17 mouse cellular contexts compared by ENCODE assay signal in the genomic region with DNA sequence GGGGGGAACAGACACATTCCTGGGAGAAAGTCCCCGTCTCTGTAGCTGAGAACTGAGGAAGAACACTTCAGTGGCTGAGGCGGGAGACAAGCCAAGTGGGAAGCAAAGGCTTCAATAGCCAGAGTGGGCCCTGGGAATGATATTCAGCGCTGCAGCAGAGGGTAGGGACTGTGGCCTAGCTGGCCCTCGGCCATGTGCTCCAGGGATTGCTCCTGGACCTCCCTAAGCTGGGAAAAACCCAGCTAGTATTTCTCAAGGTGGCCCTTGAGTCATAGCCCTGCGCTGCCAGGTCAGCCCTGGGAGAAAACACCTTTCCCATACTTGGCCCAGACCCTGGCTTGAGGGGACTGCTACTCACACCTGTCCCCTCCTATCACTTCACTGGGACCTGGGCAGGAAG.
DNase-seq lines count a peak whose midpoint lies in the region; ATAC-seq lines count a peak whose summit lies in the region.
"Had no signal": no experiment of that assay in that cellular context is flagged by ENCODE, and none has a peak within 500 bp of the region (broad histone marks: within the 10 kb centered on the region; RNA-seq: fewer than 3 reads in every experiment).

No protein-coding gene starts in this region.

- DNase-seq in adrenal gland, adult 2 months: peak; percentile 61
- DNase-seq in adrenal gland, adult 8-10 months: no peak
- DNase-seq in forebrain, embryonic 10.5 days (ENCODE audit: extremely low spot score, low spot score): no peak
- no peak for DNase-seq in forebrain, embryonic 14.5 days (ENCODE audit: low spot score)
- peak; percentile 27 for DNase-seq in right cerebral cortex, postnatal 4 days
- no peak for DNase-seq in right cerebral cortex, postnatal 14 days
- DNase-seq: gastrocnemius, postnatal 10 days; heart, adult 2 months; heart, postnatal 14 days; kidney, adult 18-20 months had no signal

- WGBS in forebrain, embryonic 10.5 days: 83% methylated on average over 5 of the region's 5 CpGs
- WGBS in forebrain, embryonic 14.5 days: 71% methylated on average over 5 of the region's 5 CpGs

- no peak for ATAC-seq in forebrain, embryonic 14.5 days
- no peak for ATAC-seq in granulocyte monocyte progenitor cell, adult 5-6 weeks (replicated peaks; ENCODE audit: poor library complexity, severe bottlenecking)
- ATAC-seq: forebrain, embryonic 15.5 days; intestine, embryonic 15.5 days had no signal

- H3K4me2 ChIP-seq in forebrain, embryonic 14.5 days (ENCODE audit: low read length): no peak overlapping the region
- H3K4me2 ChIP-seq: forebrain, embryonic 15.5 days; heart, embryonic 11.5 days; heart, embryonic 15.5 days; hindbrain, embryonic 13.5 days; intestine, embryonic 15.5 days had no signal

- H3K27me3 ChIP-seq in forebrain, embryonic 10.5 days (ENCODE audit: poor library complexity, severe bottlenecking): peaks cover 77% of the 10 kb centered on the region
- no peaks in the 10 kb centered on the region for H3K27me3 ChIP-seq in forebrain, embryonic 14.5 days (replicated peaks; ENCODE audit: control insufficient read depth, insufficient read depth, low read length)
- H3K27me3 ChIP-seq: forebrain, embryonic 15.5 days; intestine, embryonic 15.5 days had no signal

- no peak overlapping the region for H3K4me3 ChIP-seq in forebrain, embryonic 10.5 days
- H3K4me3 ChIP-seq in forebrain, embryonic 14.5 days (ENCODE audit: low read depth, low read length): no peak overlapping the region
- H3K4me3 ChIP-seq: embryonic facial prominence, embryonic 10.5 days; forebrain, embryonic 15.5 days; heart, adult 2 months; heart, embryonic 15.5 days; hindbrain, embryonic 13.5 days; intestine, embryonic 15.5 days had no signal

- no peaks in the 10 kb centered on the region for H3K36me3 ChIP-seq in forebrain, embryonic 10.5 days (replicated peaks)
- H3K36me3 ChIP-seq in forebrain, embryonic 14.5 days (ENCODE audit: control insufficient read depth, insufficient read depth, low read length): no peaks in the 10 kb centered on the region
- H3K36me3 ChIP-seq: embryonic facial prominence, embryonic 10.5 days; forebrain, embryonic 15.5 days; heart, embryonic 15.5 days; hindbrain, embryonic 13.5 days; intestine, embryonic 15.5 days had no signal

- no peak overlapping the region for H3K9ac ChIP-seq in forebrain, embryonic 14.5 days (ENCODE audit: low read length)
- H3K9ac ChIP-seq: forebrain, embryonic 15.5 days; heart, embryonic 15.5 days; hindbrain, embryonic 13.5 days; intestine, embryonic 15.5 days had no signal

- H3K9me3 ChIP-seq in forebrain, embryonic 10.5 days: peaks cover 7% of the 10 kb centered on the region; the same call in 1 of the 2 replicates
- no peaks in the 10 kb centered on the region for H3K9me3 ChIP-seq in forebrain, embryonic 14.5 days (replicated peaks; ENCODE audit: control insufficient read depth, low read length)
- H3K9me3 ChIP-seq: embryonic facial prominence, embryonic 10.5 days; forebrain, embryonic 15.5 days; heart, embryonic 15.5 days; hindbrain, embryonic 13.5 days; intestine, embryonic 15.5 days had no signal

- H3K27ac ChIP-seq in forebrain, embryonic 10.5 days: peak overlapping the region; percentile 58; the same call in 1 of the 2 replicates
- H3K27ac ChIP-seq in forebrain, embryonic 14.5 days (ENCODE audit: low read depth, low read length): no peak overlapping the region
- H3K27ac ChIP-seq: embryonic facial prominence, embryonic 10.5 days; forebrain, embryonic 15.5 days; heart, adult 2 months; heart, embryonic 15.5 days; hindbrain, embryonic 13.5 days; intestine, embryonic 15.5 days had no signal

- peaks cover 72% of the 10 kb centered on the region for H3K4me1 ChIP-seq in forebrain, embryonic 10.5 days
- H3K4me1 ChIP-seq in forebrain, embryonic 14.5 days (ENCODE audit: control insufficient read depth, insufficient read depth, low read length): peaks cover 5% of the 10 kb centered on the region; the same call in 1 of the 2 replicates
- H3K4me1 ChIP-seq: heart, embryonic 15.5 days had no signal

Comparison
In these comparisons a context has a peak if more than half of its experiments do, and no peak if none do; other contexts are left out.
1. DNase-seq: peak in adrenal gland, adult 2 months (single experiment) and right cerebral cortex, postnatal 4 days (single experiment); none in adrenal gland, adult 8-10 months (single experiment), forebrain, embryonic 10.5 days (single experiment), forebrain, embryonic 14.5 days (single experiment) and right cerebral cortex, postnatal 14 days (single experiment).